Mouse (Mus musculus) cerebellum, postnatal 10 days (tissue): ENCODE results near the gene Haus6.

ENCODE experiments used
- DNase-seq, 2 experiments: peaks; one replicate each; pipeline ENCODE4 v3.0.0; 2021; ENCODE audit warnings: mixed read lengths in 2 of 2

The Haus6 gene

DNA sequence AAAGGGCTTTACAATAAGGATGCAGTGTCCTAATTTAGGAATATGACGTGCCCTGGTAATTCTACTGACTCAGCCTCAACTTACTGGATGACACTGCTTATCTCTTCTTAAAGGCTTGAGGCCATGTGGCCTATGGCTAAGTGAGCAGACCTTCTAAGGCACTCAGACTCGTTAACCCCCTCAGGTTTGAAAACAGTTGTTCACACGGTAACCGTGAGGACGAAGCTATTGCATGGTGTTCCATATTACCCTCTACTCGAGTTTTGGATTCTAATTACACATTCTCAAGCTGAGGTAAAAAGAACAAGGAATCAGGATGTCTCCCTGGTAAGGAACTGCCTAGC is 36.9 kb downstream of the Haus6 start:
- DNase-seq = peak in 1 of 2 experiments; percentile 13

DNA sequence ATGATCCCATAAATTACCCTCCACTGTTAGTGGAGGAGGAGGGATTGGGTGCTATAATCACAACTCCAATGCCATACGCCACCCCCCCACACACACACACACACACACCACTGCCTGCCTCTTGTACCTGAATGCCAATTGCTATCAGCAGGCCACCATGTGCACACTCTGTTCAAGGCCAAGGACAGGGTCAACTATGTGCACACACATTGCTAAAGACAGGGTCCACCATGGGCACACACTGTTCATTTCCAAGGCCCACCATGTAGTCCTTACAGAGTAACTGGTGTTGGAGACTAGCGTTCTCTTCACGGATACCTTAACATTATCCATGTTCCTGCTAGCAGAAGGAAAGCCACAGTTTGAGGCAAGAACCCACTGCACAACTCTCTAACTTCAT is 50.8 kb downstream of the Haus6 start:
- DNase-seq = no peak

DNA sequence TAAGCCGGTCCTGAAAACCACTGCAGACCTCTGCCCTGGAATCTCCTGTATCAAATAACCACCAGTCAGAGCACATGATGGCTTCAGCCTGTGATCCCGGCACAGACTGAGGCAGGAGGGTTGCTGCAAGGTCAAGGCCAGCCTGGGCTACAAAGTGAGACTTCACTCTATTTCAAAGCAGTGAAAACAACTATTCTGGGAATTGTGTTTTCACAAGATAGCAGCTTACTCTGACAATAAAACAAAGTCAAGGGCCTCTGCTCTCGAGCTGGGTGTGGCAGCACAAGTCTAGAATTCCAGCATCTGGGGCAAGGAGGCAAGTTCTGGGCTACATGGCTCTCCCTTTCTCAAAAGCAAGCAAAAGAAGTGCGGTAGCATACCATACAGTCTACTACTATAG is 52.8 kb downstream of the Haus6 start:
- no peak for DNase-seq

DNA sequence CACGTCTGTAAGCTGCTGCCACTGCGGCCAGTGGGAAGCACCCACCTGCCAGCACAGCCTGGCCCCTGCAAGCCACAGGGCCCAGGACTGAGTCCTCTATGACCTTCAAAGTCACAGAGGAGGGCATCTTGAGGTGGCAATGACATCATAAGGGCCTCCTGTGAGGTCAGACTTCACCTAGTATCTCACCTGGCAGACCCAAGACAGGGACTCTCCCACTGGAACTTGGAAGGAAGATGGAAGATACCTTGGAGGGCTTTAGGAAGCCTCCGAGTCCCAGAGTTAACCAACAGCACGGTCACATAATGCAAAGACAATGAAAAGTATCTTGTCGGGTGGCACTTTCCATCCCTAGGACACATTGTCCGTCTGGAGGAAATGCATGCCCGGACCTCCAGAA is 53.6 kb downstream of the Haus6 start, which contains the start of gene Saxo1:
Saxo1 (minus strand) TSS at position 101 of the 400 bp plus-strand sequence.
- no peak for DNase-seq

DNA sequence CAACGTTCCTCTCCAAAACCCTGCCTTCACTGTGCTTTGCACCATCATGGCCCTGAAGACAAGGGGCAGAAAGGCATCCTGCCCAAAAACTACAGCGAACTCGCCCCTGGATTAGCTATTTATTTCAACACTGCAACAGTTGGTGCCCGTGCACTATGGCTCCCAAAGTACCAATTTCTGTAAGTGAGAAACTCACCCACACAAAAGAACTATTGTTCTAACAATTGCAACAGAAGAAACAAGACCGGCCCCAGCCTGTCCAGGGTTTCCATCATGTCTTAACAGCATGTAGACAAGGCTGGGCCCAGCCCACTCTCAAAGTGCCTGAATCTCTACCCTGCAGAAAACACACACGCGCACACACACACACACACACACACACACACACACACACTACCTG is 54.5 kb downstream of the Haus6 start:
- no peak for DNase-seq

DNA sequence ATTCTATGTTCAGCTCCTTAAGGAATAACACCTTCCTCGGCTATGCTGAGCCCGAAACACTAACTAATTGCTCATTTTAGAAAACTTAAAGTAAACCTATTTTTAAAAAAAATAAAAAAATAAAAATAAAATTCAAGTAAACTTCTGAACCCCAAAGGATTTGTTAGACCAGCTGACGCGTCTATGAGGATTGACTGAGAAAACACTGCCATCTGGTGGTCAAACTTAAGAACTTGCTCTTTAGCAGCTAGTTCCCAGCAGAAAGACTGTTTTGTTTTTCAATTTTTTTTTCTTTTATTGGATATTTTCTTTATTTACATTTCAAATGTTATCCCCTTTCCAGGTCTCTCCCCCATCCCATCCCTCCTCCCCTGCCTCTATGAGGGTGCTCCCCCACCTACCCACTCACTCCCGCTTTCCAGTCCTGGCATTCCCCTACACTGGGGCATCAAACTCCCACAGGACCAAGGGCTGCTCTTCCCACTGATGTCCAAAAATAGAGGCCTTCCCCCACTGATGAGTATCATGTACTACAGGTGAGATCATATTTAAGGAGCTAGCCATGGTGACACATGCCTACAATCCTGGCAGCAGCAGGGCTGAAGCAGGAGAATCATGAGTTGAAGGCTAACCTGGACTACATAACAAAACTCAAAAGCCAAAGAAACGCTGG is 56.7 kb downstream of the Haus6 start:
- DNase-seq = peak; percentile 60 to 76

DNA sequence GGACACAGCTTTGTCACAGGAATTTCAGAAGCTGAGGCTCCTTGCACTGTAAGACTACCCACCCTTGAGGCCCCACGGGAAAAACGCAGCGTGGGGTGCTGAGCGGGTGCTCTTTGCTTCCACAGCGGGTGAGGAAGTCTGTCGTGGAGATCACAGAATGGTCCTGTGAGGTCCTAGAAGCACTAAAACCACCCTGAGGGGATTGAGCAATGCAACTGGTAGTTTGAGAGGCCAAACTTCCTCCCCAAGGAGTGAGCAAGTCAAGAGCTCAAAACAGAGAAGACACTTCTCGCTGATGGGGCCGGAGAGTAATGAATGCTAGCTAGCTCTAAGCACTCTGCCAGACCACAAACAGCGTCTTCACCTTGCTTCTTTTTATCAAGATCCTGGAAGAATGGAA is 63.5 kb downstream of the Haus6 start:
- no peak for DNase-seq

DNA sequence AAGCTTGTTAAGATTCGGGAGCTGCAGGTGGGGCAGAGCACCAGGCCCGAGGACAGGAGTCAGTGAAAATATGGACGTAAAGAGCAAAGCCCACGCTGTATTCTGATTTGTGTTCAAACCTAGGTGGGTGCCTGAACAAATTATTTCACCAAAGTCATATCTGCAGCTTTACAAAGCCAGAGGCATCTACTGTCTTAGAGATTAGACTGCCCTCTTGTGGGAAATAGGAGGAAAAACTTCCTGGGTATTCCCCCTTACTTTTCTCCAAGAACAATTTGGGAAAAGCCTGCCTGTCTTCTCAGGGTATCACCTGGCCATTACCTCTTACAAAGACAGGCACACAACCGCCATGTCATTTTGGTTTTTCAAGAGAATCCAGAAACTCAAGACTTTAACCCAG is 66.2 kb downstream of the Haus6 start:
- DNase-seq = peak in 1 of 2 experiments; percentile 46

DNA sequence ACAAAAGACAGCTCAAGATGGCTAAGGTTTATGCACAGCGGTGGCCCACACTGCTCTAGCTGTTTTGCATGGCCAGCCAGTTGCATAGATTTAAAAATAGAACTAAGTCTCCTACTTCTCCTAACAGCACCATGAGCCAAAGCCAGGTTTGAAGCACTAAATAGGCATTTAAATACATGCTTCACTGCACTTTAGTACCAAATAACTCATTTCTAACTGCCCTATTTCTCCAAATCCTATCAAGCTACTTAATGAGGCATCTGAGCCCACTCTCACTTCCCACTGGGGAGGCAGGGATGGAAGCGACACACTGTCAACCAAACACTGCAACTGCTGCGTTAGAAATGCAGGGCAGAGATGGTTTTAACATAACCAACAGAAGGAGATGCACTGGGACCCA is 67.9 kb downstream of the Haus6 start:
- DNase-seq = no peak

DNA sequence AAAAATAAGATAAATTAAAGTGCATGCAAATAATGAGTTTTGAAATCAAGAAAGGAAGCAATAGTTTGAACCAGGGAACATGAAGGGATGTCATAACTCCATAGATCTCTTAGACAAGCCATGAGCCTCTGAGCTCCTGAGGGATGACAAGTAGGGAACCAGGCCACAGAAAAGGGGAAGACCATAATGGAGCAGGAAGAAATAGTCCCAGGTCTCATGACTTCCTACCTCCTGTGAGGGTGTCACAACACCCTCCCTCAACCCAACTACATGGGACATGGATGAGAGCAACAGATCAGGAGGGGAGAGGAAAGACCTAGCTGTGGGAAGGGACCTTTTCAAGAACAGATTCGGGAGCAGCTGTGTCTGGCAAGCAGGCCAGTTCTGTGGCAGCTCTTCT is 70.3 kb downstream of the Haus6 start:
- no peak for DNase-seq

DNA sequence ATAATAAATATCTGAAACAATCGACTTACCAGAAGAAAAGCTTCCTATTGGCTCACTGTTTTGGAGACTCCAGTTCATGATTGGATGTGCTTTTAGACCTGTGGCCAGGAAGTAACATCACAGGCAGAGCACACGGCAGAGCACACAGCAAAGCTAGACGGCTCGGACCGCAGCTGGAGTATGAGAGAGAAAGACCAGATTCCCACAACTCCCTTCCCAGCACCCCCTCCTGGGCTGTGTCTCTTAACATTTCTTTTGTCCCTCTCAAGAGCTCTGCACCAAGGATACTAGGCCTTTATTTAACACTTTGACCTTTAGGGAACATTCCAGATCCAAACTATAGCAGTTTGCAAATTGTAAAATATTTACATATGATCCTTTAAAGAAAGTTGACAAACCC is 72.9 kb downstream of the Haus6 start:
- DNase-seq = no peak

DNA sequence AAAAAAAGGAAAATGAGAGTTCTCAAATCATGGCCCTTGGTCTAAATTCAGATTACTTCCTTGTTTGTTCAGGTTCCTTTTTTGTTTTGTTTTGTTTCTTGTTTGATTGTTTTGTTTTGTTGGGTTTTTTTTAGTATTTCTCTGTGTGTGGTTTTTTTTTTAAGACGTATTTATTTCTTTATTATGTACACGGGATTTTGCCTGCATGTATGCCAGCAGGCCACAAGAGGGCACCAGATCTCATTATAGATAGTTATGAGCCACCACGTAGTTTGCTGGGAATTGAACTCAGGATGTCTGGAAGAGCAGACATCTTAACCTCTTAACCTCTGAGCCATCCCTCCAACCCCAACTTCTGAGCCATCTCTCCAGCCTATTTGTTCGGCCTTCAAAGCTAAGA is 73.9 kb downstream of the Haus6 start:
- peak; percentile 59 to 62 for DNase-seq

DNA sequence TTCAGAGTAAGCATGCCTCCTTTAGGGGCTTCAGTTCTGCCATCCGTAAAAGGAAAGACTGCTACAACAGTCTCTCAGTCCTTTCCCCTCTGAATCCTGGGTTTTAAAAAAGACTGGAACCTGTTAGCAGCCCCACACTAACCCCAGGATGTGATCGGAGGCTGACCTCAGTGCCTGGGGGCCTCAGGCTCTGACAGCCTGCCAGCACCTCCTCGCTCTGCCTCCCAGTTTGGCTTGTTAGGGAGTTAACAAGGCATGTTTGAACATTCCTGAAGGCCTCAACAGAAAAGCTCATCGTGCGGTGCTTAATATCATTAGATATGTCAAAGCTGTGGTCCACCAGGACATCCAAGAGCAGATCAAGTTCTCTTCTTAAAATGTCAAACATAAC is 77.8 kb downstream of the Haus6 start:
- no peak for DNase-seq

DNA sequence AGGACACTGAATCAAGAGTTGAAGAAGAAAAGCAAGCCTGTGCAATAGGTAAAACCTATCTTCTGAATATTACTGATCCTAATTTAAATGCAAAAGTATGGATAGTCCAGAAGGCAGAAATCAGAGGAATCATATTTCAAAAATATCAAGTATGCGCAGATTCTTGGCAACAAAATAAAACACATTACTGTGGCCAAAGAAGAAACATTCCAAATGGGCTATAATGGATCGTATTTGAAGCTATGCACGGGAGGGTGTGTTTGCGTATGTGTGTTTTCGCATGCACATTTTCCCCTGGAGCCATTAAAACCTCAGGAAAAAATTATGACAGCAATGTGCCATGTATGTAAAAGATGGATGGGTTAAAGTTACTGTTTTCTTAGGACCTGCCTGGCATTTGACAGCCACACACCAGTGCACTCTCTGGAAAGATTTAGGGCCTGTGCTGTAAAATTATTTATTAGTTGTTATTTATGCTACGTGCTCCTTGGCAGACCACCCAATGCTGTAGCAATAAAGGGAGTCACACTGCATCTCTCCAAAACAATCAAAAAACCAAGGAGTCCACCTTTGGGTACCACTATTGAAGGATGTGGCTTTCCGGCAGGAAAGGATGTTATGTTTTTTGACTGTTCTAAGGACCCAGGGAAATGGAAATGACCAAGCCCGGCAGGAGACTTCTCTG is 78.3 kb downstream of the Haus6 start:
- DNase-seq = no peak

DNA sequence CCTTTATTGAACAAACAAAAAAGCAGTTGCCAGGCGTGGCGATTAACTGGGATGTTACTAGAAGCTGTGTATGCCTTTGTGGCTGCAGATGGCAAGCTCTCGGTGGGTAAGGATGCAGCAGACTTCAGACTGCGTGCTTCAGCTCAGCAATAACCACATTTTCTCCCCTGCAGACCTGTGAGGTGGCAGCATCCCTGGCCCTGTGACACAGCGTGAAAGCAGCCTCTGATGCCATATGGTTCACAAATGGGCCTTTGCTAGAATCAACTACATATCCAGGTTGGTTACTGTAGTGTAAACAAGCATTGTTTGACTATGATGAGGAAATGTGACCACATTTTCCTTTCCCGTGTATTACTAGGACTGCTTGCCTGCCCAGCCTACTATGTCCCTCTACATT is 82.7 kb downstream of the Haus6 start:
- DNase-seq = peak; percentile 26 to 44
